Mouse (Mus musculus) right cerebral cortex, adult 2 months (tissue): Measurements from ENCODE around the gene 4930595D18Rik.
A peak's percentile ranks its signal among the peaks of the same experiment; 100 is the strongest.

Source experiments
- DNase-seq, 2 experiments: peaks; one replicate each; pipeline ENCODE4 v3.0.0; 2021 to 2022; ENCODE audit warnings: low spot score in 2 of 2

4930595D18Rik gene

GRCm38 (mm10) chr12:111184476-111184875, at the start of gene 4930595D18Rik:
Gene 4930595D18Rik, minus strand, starts transcription at chr12:111184491.
- DNase-seq = no peak

- DNase-seq = no peak
These were observed 49.5 kb upstream of the 4930595D18Rik start for GRCm38 (mm10) chr12:111233798-111234197.

GRCm38 (mm10) chr12:111230793-111231192, 46.5 kb upstream of the 4930595D18Rik start:
- no peak for DNase-seq

- no peak for DNase-seq
These were observed 44.2 kb upstream of the 4930595D18Rik start for GRCm38 (mm10) chr12:111228488-111228887.

- no peak for DNase-seq
These were observed 43.1 kb upstream of the 4930595D18Rik start for GRCm38 (mm10) chr12:111227410-111227809.

GRCm38 (mm10) chr12:111225197-111225780, 41.0 kb upstream of the 4930595D18Rik start:
- DNase-seq = no peak

GRCm38 (mm10) chr12:111218867-111219266, 34.6 kb upstream of the 4930595D18Rik start:
- no peak for DNase-seq

- no peak for DNase-seq
These were observed 27.4 kb upstream of the 4930595D18Rik start for GRCm38 (mm10) chr12:111211729-111212128.

- no peak for DNase-seq
These were observed 23.4 kb upstream of the 4930595D18Rik start for GRCm38 (mm10) chr12:111207641-111208040.

- peak; percentile 22 to 50 for DNase-seq
These were observed 19.7 kb upstream of the 4930595D18Rik start for GRCm38 (mm10) chr12:111203945-111204344.

- peak in 1 of 2 experiments; percentile 46 for DNase-seq
These were observed 18.8 kb upstream of the 4930595D18Rik start for GRCm38 (mm10) chr12:111203076-111203475.

- DNase-seq = no peak
These were observed 12.3 kb upstream of the 4930595D18Rik start for GRCm38 (mm10) chr12:111196548-111196947.

GRCm38 (mm10) chr12:111193331-111193730, 9.0 kb upstream of the 4930595D18Rik start:
- DNase-seq = no peak

GRCm38 (mm10) chr12:111192777-111193176, 8.5 kb upstream of the 4930595D18Rik start:
- no peak for DNase-seq

GRCm38 (mm10) chr12:111190891-111191290, 6.6 kb upstream of the 4930595D18Rik start:
- DNase-seq = no peak

GRCm38 (mm10) chr12:111190355-111190754, 6.1 kb upstream of the 4930595D18Rik start:
- DNase-seq = no peak

GRCm38 (mm10) chr12:111188295-111188694, 4.0 kb upstream of the 4930595D18Rik start:
- no peak for DNase-seq

GRCm38 (mm10) chr12:111186986-111187385, 2.7 kb upstream of the 4930595D18Rik start:
- no peak for DNase-seq

- DNase-seq = no peak
These were observed 1.9 kb downstream of the 4930595D18Rik start for GRCm38 (mm10) chr12:111182378-111182777.

- DNase-seq = no peak
These were observed 2.4 kb downstream of the 4930595D18Rik start for GRCm38 (mm10) chr12:111181848-111182247.

GRCm38 (mm10) chr12:111178772-111179171, 5.5 kb downstream of the 4930595D18Rik start:
- DNase-seq = no peak

- DNase-seq = no peak
These were observed 15.4 kb downstream of the 4930595D18Rik start for GRCm38 (mm10) chr12:111168891-111169290.

GRCm38 (mm10) chr12:111166681-111167289, 17.5 kb downstream of the 4930595D18Rik start:
- peak; percentile 45 to 53 for DNase-seq
